Mouse (Mus musculus) intestine, embryonic 16.5 days (tissue): ENCODE results near the gene Pard3b. TPM values are rescaled to one million over a fixed set of nuclear protein-coding genes. Genes with fewer than 3 reads are reported as not detected.

ENCODE experiments used
- ATAC-seq: fragments of 200-750 bp; cut with Nextera tagmentation; 2 replicates; pipeline ENCODE4 v1.8.0; 2017; ENCODE audit warnings: moderate TSS enrichment, moderate library complexity
- H3K27ac ChIP-seq: fragments of 300-500 bp; sonication (generic); 2 replicates; pipeline ENCODE4 v1.5.1; 2014; ENCODE audit warnings: mild to moderate bottlenecking, low read length
- H3K27me3 ChIP-seq: fragments of 300-500 bp; sonication (generic); replicated peaks from 2 replicates; pipeline ENCODE4 v1.6.1; 2014; ENCODE audit warnings: low read length, control low read depth, mixed read lengths; ENCODE audit not compliant: control insufficient read depth, insufficient read depth
- H3K36me3 ChIP-seq: fragments of 300-500 bp; sonication (generic); 2 replicates; pipeline ENCODE4 v1.6.1; 2014; ENCODE audit warnings: low read length, control low read depth; ENCODE audit not compliant: control insufficient read depth, insufficient read depth
- H3K4me1 ChIP-seq: fragments of 300-500 bp; sonication (generic); 2 replicates; pipeline ENCODE4 v1.6.1; 2014; ENCODE audit warnings: low read length, control low read depth, mixed read lengths; ENCODE audit not compliant: control insufficient read depth, insufficient read depth
- H3K4me2 ChIP-seq: fragments of 300-500 bp; sonication (generic); 2 replicates; pipeline ENCODE4 v1.6.1; 2014; ENCODE audit warnings: low read depth, low read length, control low read depth
- H3K4me3 ChIP-seq: fragments of 300-500 bp; sonication (generic); 2 replicates; pipeline ENCODE4 v1.5.1; 2014; ENCODE audit warnings: mild to moderate bottlenecking, low read length
- H3K9ac ChIP-seq: fragments of 300-500 bp; sonication (generic); 2 replicates; pipeline ENCODE4 v1.6.1; 2014; ENCODE audit warnings: low read depth, low read length
- H3K9me3 ChIP-seq: fragments of 300-500 bp; sonication (generic); 2 replicates; pipeline ENCODE4 v1.6.1; 2016; ENCODE audit warnings: low read length, control low read depth; ENCODE audit not compliant: control insufficient read depth
- WGBS: fragments of 180-500 bp; shearing (Covaris S2); extraction: QIAGEN DNeasy Blood & Tissue Kit; methylation state at CpG from one replicate; pipeline ENCODE4 v1.1.7; 2014; 5-methylcytosine and 5-hydroxymethylcytosine counted together
- polyA plus RNA-seq: library from polyadenylated mRNA; unstranded; fragments of >200 nt; fragmentation: Nextera tagmentation; extraction: Ambion mirVana; gene quantifications from 2 replicates; pipeline ENCODE4 v1.2.1, GENCODE M21; 2015

Pard3b gene
- polyA plus RNA-seq, 1 experiment from 2014 or later, result 22.3 TPM

DNA sequence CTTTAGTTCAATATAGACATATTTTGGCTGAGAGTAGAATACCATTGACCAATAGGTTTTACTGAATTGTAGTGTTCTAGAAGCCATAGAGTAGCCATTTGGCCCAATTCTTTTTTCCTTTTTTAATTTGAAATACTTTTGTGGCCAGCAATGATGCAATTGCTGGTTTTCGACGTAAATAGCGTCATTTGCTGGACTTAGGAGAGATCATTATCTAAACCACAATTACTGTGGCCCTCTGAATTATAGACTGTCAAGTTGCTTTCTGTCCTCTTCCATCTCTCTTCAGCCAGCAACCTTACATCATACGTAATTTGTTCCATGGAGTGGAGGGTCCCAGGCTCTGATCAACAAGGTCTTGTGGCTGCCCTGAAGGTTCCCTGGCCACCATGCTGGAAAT, 1000.8 kb downstream of the Pard3b start:
- H3K27ac ChIP-seq, result no peak overlapping the region
- H3K4me1 ChIP-seq, result peaks cover 10% of the 10 kb centered on the region; the same call in 1 of the 2 replicates
- H3K36me3 ChIP-seq, result no peaks in the 10 kb centered on the region
- no peak for ATAC-seq
- no peaks in the 10 kb centered on the region for H3K9me3 ChIP-seq
- H3K4me3 ChIP-seq, result no peak overlapping the region
- 93% methylated on average over 4 of the region's 4 CpGs for WGBS
- no peak overlapping the region for H3K9ac ChIP-seq
- no peaks in the 10 kb centered on the region for H3K27me3 ChIP-seq
- H3K4me2 ChIP-seq, result no peak overlapping the region

DNA sequence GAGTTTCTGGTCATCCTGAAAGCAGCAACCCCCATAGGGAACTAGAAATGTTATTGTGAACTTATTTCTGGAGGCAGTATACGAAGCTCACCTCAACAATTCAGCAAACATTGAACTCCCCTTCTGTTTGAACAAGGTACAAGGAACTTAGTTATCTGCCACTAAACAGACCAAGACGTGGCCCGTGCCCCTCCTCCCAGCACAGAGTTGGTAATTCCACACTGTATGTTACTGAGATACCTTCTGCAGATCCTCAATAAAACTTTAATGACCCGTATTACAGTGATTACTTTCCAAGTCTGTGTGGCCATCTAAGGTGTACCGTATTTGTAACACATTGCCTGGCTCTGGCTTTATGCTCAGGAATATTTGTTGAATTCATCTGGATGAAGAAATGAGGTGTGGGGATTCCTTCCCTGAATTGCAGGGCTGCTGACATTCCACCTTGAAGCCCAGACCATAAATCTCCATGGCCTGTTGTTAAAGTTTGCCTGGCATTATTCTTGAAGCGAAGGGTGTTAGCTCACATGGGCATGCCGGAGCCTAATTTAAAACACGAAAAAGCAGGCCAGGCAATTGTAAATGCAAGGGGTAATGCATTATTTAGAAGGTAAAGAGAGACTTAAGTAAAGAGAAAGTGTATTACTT, 1006.1 kb downstream of the Pard3b start:
- H3K9ac ChIP-seq, result no peak overlapping the region
- 45% methylated on average over 8 of the region's 8 CpGs for WGBS
- no peak overlapping the region for H3K4me2 ChIP-seq
- no peak overlapping the region for H3K27ac ChIP-seq
- no peaks in the 10 kb centered on the region for H3K36me3 ChIP-seq
- ATAC-seq, result no peak
- H3K4me3 ChIP-seq, result no peak overlapping the region
- peaks cover 9% of the 10 kb centered on the region for H3K4me1 ChIP-seq
- no peaks in the 10 kb centered on the region for H3K27me3 ChIP-seq
- H3K9me3 ChIP-seq, result no peaks in the 10 kb centered on the region

DNA sequence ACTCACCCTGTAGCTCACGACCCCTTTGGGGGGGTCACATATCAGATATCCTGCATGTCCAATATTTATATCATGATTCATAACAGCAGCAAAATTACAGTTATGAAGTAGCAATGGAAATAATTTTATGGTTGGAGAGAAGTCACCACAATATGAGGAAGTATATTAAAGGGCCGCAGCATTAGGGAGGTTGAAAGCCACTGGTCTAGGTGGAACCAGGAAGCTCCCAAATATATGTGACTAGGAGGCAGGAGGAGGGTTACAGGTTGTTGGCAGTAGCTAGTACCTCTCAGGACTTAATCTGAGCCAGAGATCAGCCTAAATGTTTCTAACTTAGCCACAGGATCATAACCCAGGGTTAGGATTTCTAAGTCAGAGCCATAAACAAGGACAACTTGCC, 1008.2 kb downstream of the Pard3b start:
- H3K27ac ChIP-seq, result no peak overlapping the region
- no peak overlapping the region for H3K4me2 ChIP-seq
- ATAC-seq, result no peak
- H3K9ac ChIP-seq, result no peak overlapping the region
- H3K27me3 ChIP-seq, result no peaks in the 10 kb centered on the region
- H3K36me3 ChIP-seq, result no peaks in the 10 kb centered on the region
- H3K4me3 ChIP-seq, result no peak overlapping the region
- peaks cover 9% of the 10 kb centered on the region for H3K4me1 ChIP-seq
- no peaks in the 10 kb centered on the region for H3K9me3 ChIP-seq
- WGBS, result 89% methylated on average over 2 of the region's 2 CpGs

DNA sequence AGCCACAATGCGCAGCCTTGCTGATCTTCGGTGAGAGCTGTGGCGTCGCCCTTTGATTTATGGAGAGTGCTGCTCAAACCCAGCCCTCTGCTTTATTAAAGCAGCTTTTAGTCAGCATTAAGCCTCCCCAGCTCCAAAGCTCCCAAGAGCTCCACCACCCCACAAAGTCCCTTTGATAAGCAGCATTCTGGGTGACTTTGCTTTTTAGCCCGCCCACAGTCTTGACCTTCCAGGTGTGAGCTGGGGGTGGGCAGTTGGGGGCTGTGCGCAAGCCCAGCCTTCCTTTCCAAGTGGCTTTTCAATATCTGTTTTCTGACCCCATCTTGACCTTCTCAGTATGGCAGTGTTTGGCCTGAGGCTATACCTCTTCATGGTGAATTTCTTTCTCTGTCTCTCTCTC, 1009.5 kb downstream of the Pard3b start:
- Histone ChIP-seq H3K4me1 (peaks cover 9% of the 10 kb centered on the region), H3K9ac (no peak overlapping the region), H3K4me3 (no peak overlapping the region), H3K36me3 (no peaks in the 10 kb centered on the region), H3K27me3 (no peaks in the 10 kb centered on the region), H3K9me3 (no peaks in the 10 kb centered on the region), H3K27ac (no peak overlapping the region), H3K4me2 (peak overlapping the region; percentile 45)
- 29% methylated on average over 6 of the region's 6 CpGs for WGBS
- ATAC-seq, result peak; percentile 31; the same call in 1 of the 2 replicates

DNA sequence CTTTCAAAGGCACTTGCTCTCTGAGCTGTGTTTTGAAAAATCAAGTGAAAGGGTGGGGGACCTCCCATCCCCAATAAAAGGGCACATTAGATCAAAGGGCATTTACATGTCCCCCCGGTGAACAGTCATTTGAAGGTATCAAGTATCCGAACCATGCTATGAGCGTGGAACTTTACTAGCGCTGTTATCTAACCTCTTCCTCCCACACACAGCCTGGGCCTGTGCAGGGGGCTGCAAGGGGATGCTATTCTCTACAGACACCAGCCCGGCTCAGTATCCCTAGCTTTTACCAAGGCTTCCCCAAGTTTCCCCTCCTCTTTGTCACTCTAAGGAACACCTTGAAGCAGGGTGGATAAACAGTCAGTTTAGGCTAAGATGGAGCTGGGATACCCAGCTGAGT, 1010.0 kb downstream of the Pard3b start:
- no peak for ATAC-seq
- WGBS, result 58% methylated on average over 5 of the region's 5 CpGs
- H3K9ac ChIP-seq, result no peak overlapping the region
- no peak overlapping the region for H3K4me2 ChIP-seq
- no peak overlapping the region for H3K4me3 ChIP-seq
- H3K4me1 ChIP-seq, result peaks cover 9% of the 10 kb centered on the region
- no peak overlapping the region for H3K27ac ChIP-seq
- H3K9me3 ChIP-seq, result no peaks in the 10 kb centered on the region
- H3K36me3 ChIP-seq, result no peaks in the 10 kb centered on the region
- no peaks in the 10 kb centered on the region for H3K27me3 ChIP-seq

DNA sequence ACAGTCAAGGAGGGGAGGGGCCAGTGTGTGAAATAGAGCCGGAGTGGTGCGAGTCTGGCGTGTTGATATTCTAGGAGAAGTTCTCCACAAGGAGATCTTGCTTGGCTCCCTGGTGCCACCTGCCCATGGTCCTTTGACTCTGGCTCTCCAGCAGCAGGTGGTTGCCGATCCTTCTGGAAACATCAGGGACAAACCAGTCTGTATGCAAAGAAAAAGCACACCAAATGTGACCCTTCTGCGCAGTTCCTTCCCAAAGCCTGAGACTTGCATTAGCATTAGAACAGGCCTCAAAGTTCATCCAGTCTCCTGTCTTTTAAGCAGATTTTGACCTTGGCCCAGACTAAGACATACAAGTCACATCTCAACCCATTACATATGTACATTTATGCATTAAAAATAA, 1011.9 kb downstream of the Pard3b start:
- H3K4me1 ChIP-seq, result peaks cover 9% of the 10 kb centered on the region
- no peaks in the 10 kb centered on the region for H3K36me3 ChIP-seq
- no peaks in the 10 kb centered on the region for H3K9me3 ChIP-seq
- ATAC-seq, result no peak
- no peak overlapping the region for H3K27ac ChIP-seq
- no peak overlapping the region for H3K4me2 ChIP-seq
- 95% methylated on average over 5 of the region's 5 CpGs for WGBS
- no peak overlapping the region for H3K4me3 ChIP-seq
- H3K9ac ChIP-seq, result no peak overlapping the region
- H3K27me3 ChIP-seq, result no peaks in the 10 kb centered on the region

DNA sequence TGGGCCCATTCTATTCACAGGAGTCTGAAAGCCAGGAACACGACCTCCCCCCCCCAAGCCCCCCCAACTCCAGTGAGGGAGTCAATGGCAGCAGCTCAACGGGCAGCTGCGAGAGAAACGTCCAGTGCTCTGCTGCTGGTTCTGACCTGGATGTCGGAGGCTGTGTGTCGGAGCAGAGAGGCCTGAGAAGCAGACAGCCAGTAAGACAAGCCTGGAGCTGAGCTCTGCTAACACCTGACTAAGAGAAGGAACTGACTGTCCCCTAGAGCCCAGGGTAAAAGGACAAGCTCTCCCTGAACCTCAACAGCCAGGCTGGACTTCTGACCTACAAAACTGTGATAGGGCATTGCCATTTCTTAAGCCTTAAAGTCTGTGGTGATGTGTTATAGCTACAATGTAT, 1015.8 kb downstream of the Pard3b start:
- Histone ChIP-seq H3K4me1 (no peaks in the 10 kb centered on the region), H3K9ac (no peak overlapping the region), H3K27ac (no peak overlapping the region), H3K9me3 (no peaks in the 10 kb centered on the region), H3K36me3 (no peaks in the 10 kb centered on the region), H3K27me3 (no peaks in the 10 kb centered on the region), H3K4me3 (no peak overlapping the region), H3K4me2 (no peak overlapping the region)
- ATAC-seq, result no peak
- WGBS, result 71% methylated on average over 6 of the region's 6 CpGs

DNA sequence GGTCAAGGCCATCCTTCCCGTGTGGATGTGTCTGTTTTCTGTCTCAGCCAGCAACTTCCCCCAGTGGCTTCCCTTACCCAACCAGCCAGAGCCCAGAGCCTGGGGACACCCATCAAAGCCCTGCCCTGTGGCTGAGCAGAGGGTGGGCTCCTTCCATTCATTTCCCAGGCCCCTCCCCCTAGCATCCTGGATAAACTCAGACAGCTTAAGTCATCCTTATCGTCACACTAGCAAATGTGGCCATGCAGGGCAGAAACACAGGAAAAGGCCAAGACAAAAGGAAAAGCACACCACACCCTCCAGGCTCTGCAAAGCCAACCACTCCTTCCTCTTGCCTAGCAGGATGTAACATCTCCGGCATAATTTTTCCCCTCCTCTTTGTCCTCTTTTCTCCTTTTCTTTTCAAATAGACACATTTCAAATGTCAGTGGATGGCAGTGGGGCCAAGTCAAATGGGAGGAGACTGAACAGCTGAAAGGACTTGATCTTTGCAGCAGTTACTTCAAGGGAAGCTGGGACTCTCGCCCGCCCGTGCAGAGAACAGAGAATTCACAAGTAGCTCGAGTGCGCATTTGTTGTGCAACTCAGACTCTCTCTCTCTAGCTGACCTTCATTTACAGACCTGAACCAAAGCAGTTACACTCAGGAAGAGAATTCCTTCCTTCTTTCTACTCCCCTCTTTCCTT, 1026.5 kb downstream of the Pard3b start:
- Histone ChIP-seq H3K36me3 (no peaks in the 10 kb centered on the region), H3K9me3 (0 out of 2 replicates have a peak, but pooled peaks cover 2% of the 10 kb centered on the region), H3K27me3 (no peaks in the 10 kb centered on the region), H3K4me3 (no peak overlapping the region), H3K27ac (peak overlapping the region; percentile 15; the same call in 1 of the 2 replicates), H3K4me1 (no peaks in the 10 kb centered on the region; the same call in 1 of the 2 replicates), H3K4me2 (no peak overlapping the region), H3K9ac (no peak overlapping the region)
- ATAC-seq, result peak; percentile 26; the same call in 1 of the 2 replicates
- 53% methylated on average over 8 of the region's 8 CpGs for WGBS

DNA sequence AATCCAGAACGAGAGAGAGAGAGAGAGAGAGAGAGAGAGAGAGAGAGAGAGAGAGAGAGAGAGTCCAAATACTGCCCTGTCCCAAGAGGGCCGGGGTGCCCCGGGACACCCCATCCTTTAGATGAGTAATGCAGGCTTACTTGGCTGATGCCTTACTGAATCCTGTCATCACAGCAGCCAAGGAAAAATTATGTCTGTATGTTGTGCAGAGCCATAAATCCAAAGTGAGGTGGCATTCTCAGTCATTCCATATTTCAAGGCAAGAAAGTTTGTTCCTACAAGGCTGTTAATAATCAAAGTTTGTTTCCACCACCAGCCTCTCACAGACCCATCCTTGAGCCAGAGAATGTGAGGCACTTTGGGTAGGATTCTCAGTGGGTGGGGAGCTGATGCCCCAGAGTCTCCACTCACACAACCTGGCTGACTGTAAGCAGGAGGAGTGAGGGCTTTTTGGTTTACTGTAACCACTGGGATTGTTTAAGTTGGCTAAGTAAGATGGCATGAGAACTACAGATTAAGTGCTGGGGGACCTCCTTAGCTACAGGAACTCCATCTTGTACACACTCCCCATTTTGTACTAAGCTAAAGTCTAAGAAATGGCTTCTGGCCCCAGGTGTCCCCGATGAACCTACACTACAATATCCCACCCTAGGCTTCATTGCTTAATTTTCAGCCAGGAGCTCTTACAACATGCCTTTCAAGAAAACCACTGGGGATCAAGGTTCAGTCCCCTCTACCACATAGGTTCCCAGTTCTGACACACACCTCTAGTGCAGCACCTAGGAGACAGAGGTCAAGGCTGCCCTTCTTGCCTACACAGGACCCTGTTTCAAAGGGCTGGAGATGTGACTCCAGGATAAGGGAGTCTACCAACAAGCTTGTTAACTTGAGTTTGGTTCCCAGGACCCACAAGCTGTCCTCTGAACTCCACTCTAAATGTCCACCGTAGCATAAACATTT, 1027.4 kb downstream of the Pard3b start:
- H3K9me3 ChIP-seq, result 0 out of 2 replicates have a peak, but pooled peaks cover 2% of the 10 kb centered on the region
- H3K27ac ChIP-seq, result no peak overlapping the region
- H3K4me3 ChIP-seq, result no peak overlapping the region
- H3K27me3 ChIP-seq, result no peaks in the 10 kb centered on the region
- ATAC-seq, result no peak
- no peaks in the 10 kb centered on the region; the same call in 1 of the 2 replicates for H3K4me1 ChIP-seq
- no peaks in the 10 kb centered on the region for H3K36me3 ChIP-seq
- no peak overlapping the region for H3K9ac ChIP-seq
- WGBS, result 72% methylated on average over 5 of the region's 5 CpGs
- no peak overlapping the region for H3K4me2 ChIP-seq
